Mouse (Mus musculus): ENCODE results near the gene Hexim1.

DNA sequence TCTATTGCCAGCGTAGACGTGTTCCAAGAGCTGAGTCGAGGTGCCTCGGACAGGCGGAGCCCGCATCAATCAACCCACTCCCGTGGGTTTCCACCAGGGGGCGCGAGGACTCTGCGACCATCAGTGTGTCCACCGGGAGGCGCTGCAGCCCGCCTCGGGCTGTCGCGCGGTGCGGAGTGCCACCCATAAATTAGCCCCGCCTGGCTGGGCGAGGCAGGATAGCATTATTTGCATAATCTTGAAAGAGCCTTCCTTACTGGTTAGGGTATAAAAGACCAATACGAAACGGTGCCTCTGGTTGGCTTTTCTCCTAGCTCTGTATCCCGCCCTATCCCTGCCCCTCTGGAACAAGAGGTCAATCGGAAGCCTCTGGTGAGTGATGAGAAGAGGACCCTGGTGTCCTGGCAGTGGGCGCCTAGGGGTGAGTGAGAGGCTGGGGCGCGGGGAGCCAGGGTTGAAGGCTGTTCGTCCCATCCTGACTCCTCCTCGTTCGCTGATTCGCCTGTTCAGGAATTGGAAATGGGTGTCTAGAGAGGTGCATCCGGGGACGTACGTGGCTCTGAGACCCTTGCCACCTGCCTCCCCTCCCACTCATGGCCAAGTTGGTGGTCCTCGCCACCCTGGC, 13.2 kb upstream of the Hexim1 start:
- TF ChIP-seq CTCF (IDR thresholded peaks at IDR 0.05; ENCODE audit: extremely low read depth, insufficient read depth, insufficient read length, insufficient replicate concordance) (peak; percentile 100), POLR2A (IDR thresholded peaks at IDR 0.05; ENCODE audit: low read depth, low read length) (peak; percentile 59)
